Mouse (Mus musculus) midbrain, embryonic 15.5 days (tissue): ENCODE results near the gene 3110082J24Rik. TPM values are rescaled to one million over a fixed set of nuclear protein-coding genes. Genes with fewer than 3 reads are reported as not detected.

Experiments
- ATAC-seq: fragments of 200-750 bp; cut with Nextera tagmentation; replicated peaks from 2 replicates; pipeline ENCODE4 v1.8.0; 2017; ENCODE audit warnings: moderate TSS enrichment
- H3K27ac ChIP-seq: fragments of 300-500 bp; sonication (generic); 2 replicates; pipeline ENCODE4 v1.5.1; 2015; ENCODE audit warnings: mild to moderate bottlenecking, inconsistent platforms
- H3K27me3 ChIP-seq: fragments of 300-500 bp; sonication (generic); replicated peaks from 2 replicates; pipeline ENCODE4 v1.6.1; 2015; ENCODE audit warnings: inconsistent platforms
- H3K36me3 ChIP-seq: fragments of 300-500 bp; sonication (generic); replicated peaks from 2 replicates; pipeline ENCODE4 v1.6.1; 2015; ENCODE audit warnings: inconsistent platforms
- H3K4me1 ChIP-seq: fragments of 300-500 bp; sonication (generic); 2 replicates; pipeline ENCODE4 v1.6.1; 2015; ENCODE audit warnings: inconsistent platforms
- H3K4me2 ChIP-seq: fragments of 300-500 bp; sonication (generic); 2 replicates; pipeline ENCODE4 v1.6.1; 2015; ENCODE audit warnings: inconsistent platforms, mild to moderate bottlenecking, moderate library complexity
- H3K4me3 ChIP-seq: fragments of 300-500 bp; sonication (generic); 2 replicates; pipeline ENCODE4 v1.5.1; 2015; ENCODE audit warnings: mild to moderate bottlenecking, inconsistent platforms
- H3K9ac ChIP-seq: fragments of 300-500 bp; sonication (generic); 2 replicates; pipeline ENCODE4 v1.6.1; 2015; ENCODE audit warnings: mild to moderate bottlenecking, inconsistent platforms
- H3K9me3 ChIP-seq: fragments of 300-500 bp; sonication (generic); 2 replicates; pipeline ENCODE4 v1.6.1; 2016; ENCODE audit warnings: inconsistent platforms
- WGBS: fragments of 180-500 bp; shearing (Covaris S2); methylation state at CpG from one replicate; pipeline ENCODE4 v1.1.7; 2015; ENCODE audit warnings: mixed read lengths; 5-methylcytosine and 5-hydroxymethylcytosine counted together
- polyA plus RNA-seq: library from polyadenylated mRNA; unstranded; fragments of >200 nt; fragmentation: Nextera tagmentation; extraction: Ambion mirVana; gene quantifications from 2 replicates; pipeline ENCODE4 v1.2.1, GENCODE M21; 2015

3110082J24Rik gene
- polyA plus RNA-seq = 3.1 and 3.9 TPM in 2 replicates

DNA sequence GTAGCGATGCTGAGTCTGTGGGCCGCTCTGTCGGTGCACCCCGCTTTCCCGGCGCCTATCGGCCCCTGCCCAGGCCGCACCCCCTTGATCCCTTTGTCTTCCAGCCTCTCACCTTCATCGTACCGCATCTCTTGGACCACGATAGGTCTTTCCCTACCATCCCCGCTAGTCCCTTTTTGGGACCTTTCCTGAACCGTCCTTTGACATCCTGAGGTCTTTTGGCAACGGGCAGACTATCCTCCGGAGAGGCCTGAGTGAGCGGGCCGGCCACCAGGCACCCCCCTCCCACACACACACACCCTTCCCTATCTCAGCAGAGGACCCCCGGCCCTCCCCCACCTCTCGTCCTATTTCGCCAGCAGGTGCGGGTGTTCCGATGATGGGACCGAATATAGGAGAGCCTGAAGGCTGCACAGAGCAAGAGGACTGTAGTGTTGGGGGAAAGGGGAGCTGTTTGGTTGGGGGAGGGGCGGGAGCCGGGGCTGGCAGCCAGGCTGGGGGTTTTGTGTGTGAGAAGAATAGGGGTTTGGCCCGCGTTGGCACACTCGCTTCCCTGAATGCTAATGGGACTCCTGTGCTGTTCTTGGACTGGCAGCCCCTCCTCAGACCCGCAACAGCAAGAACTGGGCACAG lies at the start of gene 3110082J24Rik:
Gene 3110082J24Rik (minus strand): TSS at position 419 of the 633 bp plus-strand sequence.
- ATAC-seq = peak; percentile 38
- Histone ChIP-seq H3K27ac (peak within 1 kb of the TSS; percentile 73), H3K4me1 (peaks cover 57% of the 10 kb centered on the region), H3K27me3 (no peaks in the 10 kb centered on the region), H3K9ac (peak within 1 kb of the TSS; percentile 58), H3K4me3 (peak within 1 kb of the TSS; percentile 64), H3K4me2 (peak within 1 kb of the TSS; percentile 99), H3K9me3 (no peaks in the 10 kb centered on the region), H3K36me3 (no peaks in the 10 kb centered on the region)
- WGBS = under 1% methylated on average over 29 of the region's 29 CpGs

DNA sequence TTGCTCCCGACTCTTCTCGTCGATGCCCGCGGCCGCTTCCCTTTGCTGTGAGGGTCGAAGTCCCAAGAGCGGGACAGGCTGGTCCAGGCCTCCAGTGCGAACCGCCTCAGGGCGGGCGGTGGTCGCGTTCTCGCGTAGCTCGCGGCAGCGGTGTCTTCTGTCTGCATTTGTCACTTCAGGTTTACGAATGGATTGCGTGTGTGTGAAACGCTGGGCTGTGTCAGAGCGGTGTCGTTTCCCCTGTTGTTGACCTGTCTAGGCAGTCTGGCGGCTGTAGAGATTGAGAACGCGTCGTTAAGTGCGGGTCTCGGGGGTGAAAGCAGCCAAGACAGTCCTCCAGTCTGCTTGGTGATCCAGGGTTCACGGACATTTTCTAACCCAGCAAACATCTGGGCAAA lies 49.5 kb upstream of the 3110082J24Rik start:
- no peaks in the 10 kb centered on the region for H3K27me3 ChIP-seq
- peak overlapping the region; percentile 80 for H3K4me2 ChIP-seq
- 0% methylated on average over 31 of the region's 31 CpGs for WGBS
- no peaks in the 10 kb centered on the region for H3K36me3 ChIP-seq
- peak overlapping the region; percentile 93 for H3K4me3 ChIP-seq
- peak overlapping the region; percentile 91 for H3K27ac ChIP-seq
- peak overlapping the region; percentile 85 for H3K9ac ChIP-seq
- H3K9me3 ChIP-seq = no peaks in the 10 kb centered on the region
- peaks cover 23% of the 10 kb centered on the region for H3K4me1 ChIP-seq
- peak; percentile 82 for ATAC-seq

DNA sequence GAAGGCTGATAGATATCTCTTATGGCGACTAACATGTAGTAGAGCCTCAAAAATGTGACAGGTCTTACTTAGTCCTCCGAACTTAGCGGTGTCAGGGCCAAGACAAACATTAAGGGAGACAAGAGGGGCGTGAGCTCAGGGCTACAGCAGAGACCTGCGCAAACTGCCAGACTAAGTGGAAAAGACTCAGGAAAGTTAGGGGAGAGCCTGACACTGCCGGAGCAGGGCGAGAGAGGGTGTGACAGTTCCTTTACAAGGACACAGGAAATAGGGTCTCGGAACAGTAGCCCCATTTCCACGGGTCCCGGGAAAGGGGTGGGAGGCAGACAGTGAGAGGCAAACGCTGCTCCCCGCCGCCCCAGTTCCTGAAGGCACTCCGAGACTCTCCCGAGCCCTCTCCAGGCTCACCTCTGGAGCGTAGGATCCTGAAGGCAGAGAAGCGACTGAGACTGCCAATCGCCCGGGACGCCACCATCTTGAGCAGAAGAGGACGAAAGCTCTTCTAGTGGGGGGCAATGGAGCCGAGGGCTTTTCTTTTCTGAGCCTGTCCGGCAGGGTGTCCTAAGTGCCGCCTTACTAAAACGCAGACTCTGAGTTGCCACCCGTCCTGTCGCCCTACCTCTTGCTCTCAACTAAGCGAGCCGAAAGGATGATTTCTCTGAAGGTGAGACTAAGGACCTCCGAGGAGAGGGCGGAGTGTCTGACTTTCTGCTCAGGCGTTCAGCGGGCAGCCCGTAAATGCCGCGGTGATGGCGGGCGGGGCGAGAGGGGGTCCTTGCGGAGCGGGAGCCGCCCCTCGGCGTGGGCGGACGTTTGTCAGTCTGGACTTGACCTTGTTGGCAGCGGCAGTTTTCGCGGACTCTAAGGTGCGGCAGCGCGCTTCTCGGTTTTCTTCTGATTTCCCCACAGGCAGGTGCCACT lies 48.8 kb upstream of the 3110082J24Rik start, which contains the start of the genes Hadha and Hadhb:
Gene Hadha (minus strand): TSS at position 689 of the 921 bp plus-strand sequence.
Gene Hadhb (plus strand): TSS at position 775 of the 921 bp plus-strand sequence.
- under 1% methylated on average over 53 of the region's 53 CpGs for WGBS
- no peaks in the 10 kb centered on the region for H3K9me3 ChIP-seq
- no peaks in the 10 kb centered on the region for H3K36me3 ChIP-seq
- no peaks in the 10 kb centered on the region for H3K27me3 ChIP-seq
- peak within 1 kb of the TSS; percentile 91 for H3K27ac ChIP-seq
- H3K4me1 ChIP-seq = peaks cover 23% of the 10 kb centered on the region
- peak within 1 kb of the TSS; percentile 93 for H3K4me3 ChIP-seq
- H3K4me2 ChIP-seq = peak within 1 kb of the TSS; percentile 80
- H3K9ac ChIP-seq = peak within 1 kb of the TSS; percentile 85
- peak; percentile 93 for ATAC-seq

DNA sequence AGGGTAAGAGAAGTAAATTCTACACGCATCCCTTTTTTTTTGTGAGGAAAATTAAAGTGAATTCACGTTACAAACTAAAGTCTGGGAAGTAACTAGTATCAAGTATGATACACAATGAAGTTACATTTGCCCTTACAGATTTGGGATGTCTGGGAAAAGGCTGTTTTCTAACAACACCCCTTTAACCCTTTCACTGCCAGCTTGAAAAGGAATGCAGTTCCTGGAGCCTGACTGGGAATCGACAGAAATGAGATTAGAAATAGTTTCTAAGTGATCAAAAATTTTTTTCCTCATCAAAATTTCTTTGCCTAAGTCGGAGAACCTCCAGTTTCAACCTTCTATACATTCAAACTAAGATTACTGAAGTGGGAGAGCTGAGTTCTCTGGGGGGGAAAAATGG lies 48.1 kb upstream of the 3110082J24Rik start:
- Histone ChIP-seq H3K27ac (no peak overlapping the region), H3K4me2 (peak overlapping the region; percentile 80), H3K4me3 (peak overlapping the region; percentile 93), H3K27me3 (no peaks in the 10 kb centered on the region), H3K4me1 (peaks cover 23% of the 10 kb centered on the region), H3K36me3 (no peaks in the 10 kb centered on the region), H3K9me3 (no peaks in the 10 kb centered on the region), H3K9ac (peak overlapping the region; percentile 85)
- no peak for ATAC-seq
- 20% methylated on average over 4 of the region's 4 CpGs for WGBS

DNA sequence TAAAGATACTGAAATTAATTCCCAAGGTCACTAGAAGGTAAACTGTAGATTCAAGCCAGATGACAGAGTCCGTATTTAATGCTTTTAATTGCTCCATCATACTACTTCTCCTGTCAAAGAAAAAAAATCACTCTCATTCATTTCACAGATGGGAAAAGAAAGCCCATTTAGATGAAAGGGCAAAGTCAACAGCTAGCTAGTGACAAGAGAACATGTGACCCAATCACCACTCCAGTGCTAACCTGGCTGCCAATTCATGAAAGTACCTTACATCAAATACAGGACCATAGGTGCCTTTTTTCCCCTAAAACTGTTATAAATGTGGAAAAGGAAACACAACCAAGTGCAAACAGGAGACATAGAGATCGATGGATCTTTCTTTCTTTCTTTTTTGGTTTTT lies 47.3 kb upstream of the 3110082J24Rik start:
- no peak overlapping the region for H3K4me3 ChIP-seq
- no peak overlapping the region; the same call in 1 of the 2 replicates for H3K4me2 ChIP-seq
- peaks cover 23% of the 10 kb centered on the region for H3K4me1 ChIP-seq
- H3K27me3 ChIP-seq = no peaks in the 10 kb centered on the region
- no peaks in the 10 kb centered on the region for H3K36me3 ChIP-seq
- no peak overlapping the region for H3K27ac ChIP-seq
- no peak for ATAC-seq
- H3K9ac ChIP-seq = no peak overlapping the region
- WGBS = 83% methylated on average over 2 of the region's 2 CpGs
- H3K9me3 ChIP-seq = no peaks in the 10 kb centered on the region

DNA sequence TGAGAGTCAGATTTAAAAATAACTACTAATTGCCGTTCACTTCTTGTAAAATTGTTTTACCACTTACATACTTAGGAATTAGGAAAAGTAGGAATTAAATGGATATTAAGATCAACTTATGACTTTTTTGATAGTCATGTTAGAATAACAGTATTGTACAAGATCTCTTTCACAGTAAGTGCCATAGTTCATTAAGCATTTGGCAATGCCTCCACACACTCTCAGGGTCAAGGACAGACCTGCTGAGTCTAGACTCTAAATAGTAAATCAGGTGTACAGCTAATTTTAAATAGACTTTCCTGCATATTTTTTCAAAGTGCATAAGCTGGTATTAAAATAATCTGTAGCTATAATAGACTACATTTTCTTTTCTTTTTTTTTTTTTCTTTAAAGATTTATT lies 46.5 kb upstream of the 3110082J24Rik start:
- Histone ChIP-seq H3K27ac (no peak overlapping the region), H3K27me3 (no peaks in the 10 kb centered on the region), H3K4me1 (peaks cover 23% of the 10 kb centered on the region), H3K4me2 (no peak overlapping the region), H3K9ac (no peak overlapping the region), H3K4me3 (no peak overlapping the region), H3K36me3 (no peaks in the 10 kb centered on the region), H3K9me3 (no peaks in the 10 kb centered on the region)
- WGBS = 90% methylated on average over 1 of the region's 1 CpGs
- no peak for ATAC-seq

DNA sequence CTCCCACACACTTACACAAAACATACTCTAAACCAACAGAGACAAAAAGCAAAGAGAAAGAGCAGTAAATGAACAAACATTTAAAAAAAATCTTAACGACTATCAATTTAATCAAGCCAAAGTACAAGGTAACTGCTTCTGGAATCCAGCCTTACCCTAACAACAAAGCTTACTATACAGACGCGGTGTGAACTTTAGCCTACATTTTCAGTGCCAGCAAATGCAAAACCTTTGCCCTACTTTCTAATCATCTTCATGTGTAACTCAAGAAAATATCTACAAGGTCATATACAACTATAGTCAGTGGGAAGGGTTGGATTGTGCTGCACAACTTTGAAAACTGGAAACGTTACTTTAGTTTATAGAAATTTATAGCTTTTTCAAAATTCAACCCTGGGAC lies 46.1 kb upstream of the 3110082J24Rik start:
- H3K9ac ChIP-seq = no peak overlapping the region
- H3K4me1 ChIP-seq = peaks cover 23% of the 10 kb centered on the region
- H3K4me2 ChIP-seq = no peak overlapping the region
- no peaks in the 10 kb centered on the region for H3K27me3 ChIP-seq
- H3K36me3 ChIP-seq = no peaks in the 10 kb centered on the region
- H3K4me3 ChIP-seq = no peak overlapping the region
- 76% methylated on average over 4 of the region's 4 CpGs for WGBS
- H3K9me3 ChIP-seq = no peaks in the 10 kb centered on the region
- ATAC-seq = no peak
- H3K27ac ChIP-seq = no peak overlapping the region

DNA sequence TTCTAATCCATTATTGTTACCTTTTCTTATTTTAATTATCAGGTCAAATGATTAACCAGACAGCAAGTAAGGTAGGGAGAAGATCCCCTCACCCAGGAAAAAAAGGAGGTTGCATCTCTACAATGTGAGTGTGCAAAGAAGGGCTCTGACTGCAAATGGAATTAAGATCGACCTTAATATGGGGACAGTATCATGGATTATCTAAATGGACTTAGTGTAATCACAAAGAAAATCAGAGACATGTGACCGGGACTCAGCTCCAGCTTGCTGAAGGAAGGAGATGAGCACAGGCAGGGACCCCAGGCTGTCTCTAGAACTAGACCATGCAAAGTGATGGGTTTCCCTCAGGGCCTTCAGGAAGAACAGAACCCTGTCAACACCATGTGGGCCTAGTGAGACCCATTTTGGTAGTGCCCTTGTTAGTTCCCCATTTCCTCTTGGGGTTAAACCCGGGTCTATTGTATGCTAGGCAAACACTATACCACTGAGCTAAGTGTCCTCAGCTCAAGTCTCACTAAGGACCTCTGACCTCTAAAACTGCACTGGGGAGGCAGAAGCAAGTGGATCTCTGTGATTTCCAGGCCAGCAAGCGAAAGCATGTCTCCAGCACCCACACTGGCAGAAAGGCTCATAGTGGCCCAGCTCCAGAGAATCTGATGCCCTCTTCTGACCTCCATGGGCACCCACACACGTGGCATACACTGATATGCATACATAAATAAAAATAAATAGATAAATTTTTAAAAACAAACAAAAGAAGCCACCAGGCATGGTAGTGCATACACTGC lies 42.4 kb upstream of the 3110082J24Rik start:
- H3K36me3 ChIP-seq = peaks cover 27% of the 10 kb centered on the region
- no peak overlapping the region for H3K4me2 ChIP-seq
- H3K4me3 ChIP-seq = no peak overlapping the region
- H3K4me1 ChIP-seq = peaks cover 2% of the 10 kb centered on the region
- H3K9ac ChIP-seq = no peak overlapping the region
- WGBS = 87% methylated on average over 5 of the region's 5 CpGs
- H3K27me3 ChIP-seq = no peaks in the 10 kb centered on the region
- no peak for ATAC-seq
- H3K27ac ChIP-seq = no peak overlapping the region
- no peaks in the 10 kb centered on the region for H3K9me3 ChIP-seq

DNA sequence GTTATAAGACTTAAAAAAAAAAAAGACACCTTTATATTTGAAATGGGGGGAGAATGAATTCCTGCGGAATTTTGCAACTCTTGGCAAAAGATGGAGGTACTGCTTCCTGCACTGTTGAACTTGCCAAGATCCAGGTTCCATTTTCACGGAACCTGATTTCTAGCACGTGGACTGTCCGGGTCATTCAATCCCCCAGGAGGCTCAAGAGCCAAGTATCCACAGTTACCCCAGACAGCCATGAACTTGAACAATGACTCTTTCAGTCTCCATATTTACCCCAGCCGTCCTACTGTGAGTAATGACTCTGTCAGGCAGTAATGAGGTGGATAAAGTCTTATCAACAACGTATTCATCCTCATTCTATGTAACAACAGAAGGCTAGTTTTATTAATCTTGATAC lies 40.6 kb upstream of the 3110082J24Rik start:
- Histone ChIP-seq H3K4me2 (no peak overlapping the region), H3K36me3 (peaks cover 39% of the 10 kb centered on the region), H3K27ac (no peak overlapping the region), H3K9ac (no peak overlapping the region), H3K4me3 (no peak overlapping the region), H3K4me1 (no peaks in the 10 kb centered on the region), H3K9me3 (no peaks in the 10 kb centered on the region), H3K27me3 (no peaks in the 10 kb centered on the region)
- no peak for ATAC-seq
- WGBS = 92% methylated on average over 6 of the region's 6 CpGs

DNA sequence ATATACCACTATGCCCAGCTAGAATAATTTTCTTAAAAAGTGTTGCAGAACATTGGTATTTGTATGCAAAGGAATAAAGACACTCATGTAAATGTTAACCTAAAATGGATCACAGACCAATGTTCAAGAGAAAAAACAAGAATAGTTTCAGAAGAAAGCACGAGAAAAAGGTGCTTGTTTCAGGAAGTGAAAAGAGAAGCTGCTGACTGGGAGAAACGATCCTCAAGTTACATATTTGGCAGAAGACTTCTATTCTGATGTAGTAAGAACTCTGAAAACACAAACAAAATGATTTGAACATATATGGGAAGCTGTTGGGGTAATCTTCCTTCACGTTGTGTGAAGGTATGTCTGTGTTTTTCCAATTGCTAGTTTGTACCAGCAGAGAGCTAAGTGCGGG lies 32.3 kb upstream of the 3110082J24Rik start:
- WGBS = 93% methylated on average over 4 of the region's 4 CpGs

DNA sequence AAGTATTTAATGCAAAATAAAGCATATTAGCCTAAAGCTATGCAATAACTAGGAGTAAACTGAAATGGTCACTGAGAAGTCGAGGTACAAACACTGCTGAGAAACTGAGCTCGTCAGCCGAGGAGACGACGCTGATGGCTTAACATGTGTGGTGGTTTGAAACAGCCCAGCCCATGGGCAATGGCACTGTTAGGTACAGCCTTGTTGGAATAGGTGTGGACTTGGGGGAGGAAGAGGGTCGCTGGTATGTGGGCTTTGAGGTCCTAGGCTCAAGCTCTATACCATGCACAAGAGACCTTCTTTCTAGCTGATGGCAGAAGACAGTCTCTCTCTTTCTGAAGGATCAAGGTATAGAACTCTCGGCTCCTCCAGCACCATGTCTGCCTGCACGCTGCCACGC lies 31.4 kb upstream of the 3110082J24Rik start:
- H3K9ac ChIP-seq = no peak overlapping the region
- H3K27me3 ChIP-seq = no peaks in the 10 kb centered on the region
- no peak overlapping the region for H3K27ac ChIP-seq
- peaks cover 48% of the 10 kb centered on the region for H3K36me3 ChIP-seq
- no peaks in the 10 kb centered on the region for H3K4me1 ChIP-seq
- no peak overlapping the region for H3K4me2 ChIP-seq
- no peaks in the 10 kb centered on the region for H3K9me3 ChIP-seq
- ATAC-seq = no peak
- 94% methylated on average over 9 of the region's 9 CpGs for WGBS
- no peak overlapping the region for H3K4me3 ChIP-seq

More for the DNA sequence above, 32.3 kb upstream of the 3110082J24Rik start:
- Histone ChIP-seq H3K27ac (no peak overlapping the region), H3K9me3 (no peaks in the 10 kb centered on the region), H3K9ac (no peak overlapping the region), H3K4me2 (no peak overlapping the region), H3K4me3 (no peak overlapping the region), H3K27me3 (no peaks in the 10 kb centered on the region), H3K4me1 (no peaks in the 10 kb centered on the region), H3K36me3 (peaks cover 52% of the 10 kb centered on the region)
- ATAC-seq = no peak
